Mouse (Mus musculus) forebrain, embryonic 12.5 days (tissue): ENCODE data around the gene Tbc1d21. TPM values are rescaled to one million over a fixed set of nuclear protein-coding genes. Genes with fewer than 3 reads are reported as not detected.

Source experiments
- ATAC-seq: fragments of 200-750 bp; cut with Nextera tagmentation; 2 replicates; pipeline ENCODE4 v1.8.0; 2017; ENCODE audit warnings: moderate TSS enrichment; ENCODE audit not compliant: low FRiP score
- H3K27ac ChIP-seq: fragments of 300-500 bp; sonication (generic); 2 replicates; pipeline ENCODE4 v1.5.1; 2016; ENCODE audit warnings: mild to moderate bottlenecking
- H3K27me3 ChIP-seq: fragments of 300-500 bp; sonication (generic); 2 replicates; pipeline ENCODE4 v1.6.1; 2016; ENCODE audit warnings: mild to moderate bottlenecking
- H3K36me3 ChIP-seq: fragments of 300-500 bp; sonication (generic); replicated peaks from 2 replicates; pipeline ENCODE4 v1.6.1; 2016; ENCODE audit warnings: mild to moderate bottlenecking
- H3K4me1 ChIP-seq: fragments of 300-500 bp; sonication (generic); 2 replicates; pipeline ENCODE4 v1.6.1; 2016
- H3K4me2 ChIP-seq: fragments of 300-500 bp; sonication (generic); 2 replicates; pipeline ENCODE4 v1.6.1; 2016; ENCODE audit warnings: mild to moderate bottlenecking, moderate library complexity
- H3K4me3 ChIP-seq: fragments of 300-500 bp; sonication (generic); replicated peaks from 2 replicates; pipeline ENCODE4 v1.5.1; 2016; ENCODE audit warnings: mild to moderate bottlenecking
- H3K9ac ChIP-seq: fragments of 300-500 bp; sonication (generic); 2 replicates; pipeline ENCODE4 v1.6.1; 2016; ENCODE audit warnings: mild to moderate bottlenecking
- H3K9me3 ChIP-seq: fragments of 300-500 bp; sonication (generic); 2 replicates; pipeline ENCODE4 v1.6.1; 2016
- WGBS: fragments of 180-500 bp; shearing (Covaris S2); methylation state at CpG from one replicate; pipeline ENCODE4 v1.1.7; 2016; 5-methylcytosine and 5-hydroxymethylcytosine counted together
- polyA plus RNA-seq: library from polyadenylated mRNA; unstranded; fragments of >200 nt; fragmentation: Nextera tagmentation; extraction: Ambion mirVana; gene quantifications from 2 replicates; pipeline ENCODE4 v1.2.1, GENCODE M21; 2016

Tbc1d21 gene
- polyA plus RNA-seq, result not detected in 2 replicates

DNA sequence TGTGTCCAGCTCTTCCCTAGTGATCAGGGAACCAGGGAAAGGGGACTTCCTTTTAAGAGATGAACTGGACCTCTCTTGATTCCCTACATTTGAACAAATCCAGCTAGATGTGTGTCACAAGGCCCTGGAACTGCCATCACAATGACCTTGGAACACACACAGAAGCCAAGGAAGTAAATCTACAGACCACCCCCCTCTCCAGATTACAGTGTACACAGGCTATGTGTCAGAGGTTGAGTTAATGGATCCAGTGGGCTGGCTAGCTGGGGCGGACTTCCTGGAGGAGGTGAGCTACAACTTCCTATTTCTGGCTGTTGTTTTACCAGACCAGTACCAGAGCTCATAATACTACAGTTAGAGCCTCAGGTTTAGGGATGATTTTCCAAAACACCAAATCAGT lies at the start of gene Tbc1d21:
Gene Tbc1d21 (minus strand): TSS at position 101 of the 400 bp plus-strand sequence.
- no peak for ATAC-seq
- Histone ChIP-seq H3K4me1 (0 out of 2 replicates have a peak, but pooled peaks cover 5% of the 10 kb centered on the region), H3K4me2 (no peak within 1 kb of the TSS), H3K4me3 (no peak within 1 kb of the TSS), H3K27me3 (no peaks in the 10 kb centered on the region), H3K9ac (no peak within 1 kb of the TSS), H3K36me3 (no peaks in the 10 kb centered on the region), H3K27ac (no peak within 1 kb of the TSS), H3K9me3 (no peaks in the 10 kb centered on the region)
- 83% methylated on average over 1 of the region's 1 CpGs for WGBS

DNA sequence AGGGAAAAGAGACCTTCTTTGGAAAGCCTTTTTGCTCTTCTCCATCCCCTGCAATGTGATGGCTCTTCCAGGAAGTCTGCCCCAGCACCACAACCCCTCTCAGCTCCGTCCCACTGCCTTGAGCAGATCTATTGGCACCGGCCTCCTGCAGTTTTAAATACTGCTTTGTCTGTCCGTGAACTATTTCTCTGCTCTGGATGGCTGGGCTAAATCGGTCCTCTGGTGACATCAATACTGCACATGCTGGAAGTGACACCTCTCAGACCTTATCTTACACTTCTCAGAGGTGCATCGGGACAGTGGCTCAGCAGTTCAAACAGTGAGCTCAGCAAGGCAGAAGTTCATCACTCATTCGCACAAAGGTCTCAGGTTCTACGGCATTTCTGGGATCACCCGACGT lies 41.3 kb upstream of the Tbc1d21 start:
- no peak overlapping the region for H3K9ac ChIP-seq
- WGBS, result 82% methylated on average over 9 of the region's 9 CpGs
- H3K4me1 ChIP-seq, result 0 out of 2 replicates have a peak, but pooled peaks cover 3% of the 10 kb centered on the region
- H3K27me3 ChIP-seq, result no peaks in the 10 kb centered on the region
- no peak overlapping the region for H3K4me2 ChIP-seq
- no peak overlapping the region for H3K27ac ChIP-seq
- H3K4me3 ChIP-seq, result no peak overlapping the region
- H3K36me3 ChIP-seq, result no peaks in the 10 kb centered on the region
- no peak for ATAC-seq
- H3K9me3 ChIP-seq, result no peaks in the 10 kb centered on the region

DNA sequence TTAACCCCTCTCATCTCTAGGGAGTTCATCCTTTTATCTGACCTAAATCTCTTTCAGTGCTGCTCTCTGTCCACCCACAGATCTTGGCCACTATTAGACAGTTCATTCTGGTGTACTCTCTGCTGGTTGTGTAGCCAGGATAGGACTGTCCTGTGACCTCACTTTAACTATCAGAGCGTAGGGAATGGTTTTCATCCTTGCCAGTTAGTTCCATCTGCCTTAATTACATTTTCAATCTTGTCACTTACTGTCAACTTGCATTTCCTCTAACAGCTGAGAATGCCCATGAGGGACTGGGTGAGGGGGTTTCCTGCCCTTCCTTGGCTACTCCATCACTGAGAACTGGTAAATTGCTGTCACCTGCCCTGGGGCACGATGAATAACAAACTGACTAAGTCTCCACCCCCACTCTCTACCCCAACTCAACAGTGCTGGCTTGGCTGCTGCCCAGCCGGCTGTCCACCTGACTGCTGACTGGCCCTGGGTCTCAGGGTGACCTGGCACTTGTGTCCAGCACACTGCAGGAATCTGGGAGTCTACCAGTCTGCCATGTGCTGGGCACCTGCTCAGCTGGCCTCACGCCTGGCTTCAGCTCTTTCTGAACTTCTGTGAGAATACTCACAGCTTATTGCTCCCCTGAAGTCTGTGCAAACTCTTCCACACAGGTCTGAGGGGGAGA lies 39.9 kb upstream of the Tbc1d21 start:
- Histone ChIP-seq H3K27me3 (no peaks in the 10 kb centered on the region), H3K4me2 (no peak overlapping the region), H3K9me3 (no peaks in the 10 kb centered on the region), H3K4me3 (no peak overlapping the region), H3K4me1 (no peaks in the 10 kb centered on the region), H3K36me3 (no peaks in the 10 kb centered on the region), H3K27ac (no peak overlapping the region), H3K9ac (no peak overlapping the region)
- WGBS, result 71% methylated on average over 4 of the region's 4 CpGs
- no peak for ATAC-seq

DNA sequence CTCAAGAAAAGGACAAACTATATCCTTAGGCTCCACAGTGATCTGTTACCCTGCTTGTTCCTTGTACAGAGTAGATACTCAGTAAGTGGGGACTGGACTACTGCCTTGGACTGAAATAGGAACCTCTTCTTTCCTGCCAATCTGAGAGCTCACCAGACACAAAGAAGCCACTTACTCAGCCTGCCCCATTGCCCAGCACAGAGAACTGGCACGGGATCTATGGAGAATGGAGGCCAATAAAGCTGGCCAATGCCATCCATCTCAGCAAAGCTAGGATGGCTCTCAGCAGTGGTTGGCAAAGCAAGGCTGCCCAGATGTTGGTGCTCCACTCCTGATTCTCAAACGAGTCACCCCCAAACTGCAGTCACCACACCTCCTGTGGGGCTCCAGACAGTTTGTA lies 39.0 kb upstream of the Tbc1d21 start:
- H3K4me1 ChIP-seq, result no peaks in the 10 kb centered on the region
- H3K9ac ChIP-seq, result no peak overlapping the region
- no peaks in the 10 kb centered on the region for H3K27me3 ChIP-seq
- 75% methylated on average over 2 of the region's 2 CpGs for WGBS
- no peak for ATAC-seq
- H3K36me3 ChIP-seq, result no peaks in the 10 kb centered on the region
- H3K4me3 ChIP-seq, result no peak overlapping the region
- no peak overlapping the region for H3K4me2 ChIP-seq
- no peaks in the 10 kb centered on the region for H3K9me3 ChIP-seq
- H3K27ac ChIP-seq, result no peak overlapping the region

DNA sequence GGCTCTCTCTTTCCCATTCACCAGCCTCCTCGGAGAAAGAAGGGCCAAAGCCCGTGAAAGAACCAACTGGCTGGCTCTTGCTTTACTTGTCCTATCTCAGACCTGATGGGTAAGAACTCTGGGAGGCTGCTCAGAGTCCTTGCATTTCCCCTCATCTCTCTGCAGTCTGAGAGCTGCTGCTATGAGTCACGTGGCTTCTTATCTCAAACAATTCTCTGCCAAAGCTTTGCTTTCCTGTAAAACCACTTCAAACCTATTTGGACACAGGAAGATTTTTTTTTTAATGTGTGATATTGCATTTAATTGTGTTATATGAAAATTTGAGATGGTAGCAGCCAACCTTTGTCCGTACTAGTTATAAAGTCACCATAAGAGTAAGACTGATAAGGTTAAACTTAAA lies 34.2 kb upstream of the Tbc1d21 start:
- WGBS, result 83% methylated on average over 4 of the region's 4 CpGs
- Histone ChIP-seq H3K36me3 (no peaks in the 10 kb centered on the region), H3K4me3 (no peak overlapping the region), H3K9ac (no peak overlapping the region), H3K9me3 (no peaks in the 10 kb centered on the region), H3K4me2 (no peak overlapping the region), H3K27ac (no peak overlapping the region), H3K4me1 (no peaks in the 10 kb centered on the region), H3K27me3 (no peaks in the 10 kb centered on the region)
- ATAC-seq, result no peak

DNA sequence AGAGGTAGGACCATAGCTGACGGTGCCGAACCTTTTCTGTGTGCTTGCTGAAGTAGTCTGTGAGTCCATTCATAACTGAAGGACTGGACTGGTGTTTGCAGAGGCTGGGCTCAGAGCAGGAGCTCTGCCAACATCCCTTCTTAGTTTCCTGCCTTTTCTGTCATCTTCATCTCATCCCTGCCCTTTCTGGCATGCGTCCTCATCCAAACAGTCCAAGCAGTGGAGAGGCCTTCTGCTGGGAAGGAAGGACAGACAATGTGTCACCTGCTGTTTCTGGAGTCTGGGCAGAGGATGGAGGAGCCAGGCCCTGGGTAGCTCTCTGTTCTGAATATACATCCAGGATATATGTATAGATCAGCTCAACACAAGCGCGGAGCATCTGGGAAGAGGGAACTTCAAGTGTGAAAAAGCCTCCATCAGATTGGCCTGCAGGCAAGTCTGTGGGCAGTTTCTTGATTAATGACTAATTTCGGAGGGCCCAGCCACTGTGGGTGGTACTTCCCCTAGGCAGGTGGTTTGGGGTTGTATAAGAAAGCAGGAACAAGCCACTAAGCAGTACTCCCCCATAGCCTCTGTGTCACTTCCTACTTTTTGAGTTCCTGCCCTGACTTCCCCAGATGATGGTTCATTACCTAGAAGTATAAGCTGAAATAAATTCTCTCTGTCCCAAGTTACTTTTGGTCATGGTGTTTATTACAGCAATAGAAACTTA lies 31.3 kb upstream of the Tbc1d21 start:
- no peak overlapping the region for H3K27ac ChIP-seq
- no peak for ATAC-seq
- no peaks in the 10 kb centered on the region for H3K36me3 ChIP-seq
- WGBS, result 93% methylated on average over 6 of the region's 6 CpGs
- H3K4me1 ChIP-seq, result no peaks in the 10 kb centered on the region
- H3K9ac ChIP-seq, result no peak overlapping the region
- no peak overlapping the region for H3K4me3 ChIP-seq
- no peaks in the 10 kb centered on the region for H3K27me3 ChIP-seq
- H3K9me3 ChIP-seq, result no peaks in the 10 kb centered on the region
- H3K4me2 ChIP-seq, result no peak overlapping the region

DNA sequence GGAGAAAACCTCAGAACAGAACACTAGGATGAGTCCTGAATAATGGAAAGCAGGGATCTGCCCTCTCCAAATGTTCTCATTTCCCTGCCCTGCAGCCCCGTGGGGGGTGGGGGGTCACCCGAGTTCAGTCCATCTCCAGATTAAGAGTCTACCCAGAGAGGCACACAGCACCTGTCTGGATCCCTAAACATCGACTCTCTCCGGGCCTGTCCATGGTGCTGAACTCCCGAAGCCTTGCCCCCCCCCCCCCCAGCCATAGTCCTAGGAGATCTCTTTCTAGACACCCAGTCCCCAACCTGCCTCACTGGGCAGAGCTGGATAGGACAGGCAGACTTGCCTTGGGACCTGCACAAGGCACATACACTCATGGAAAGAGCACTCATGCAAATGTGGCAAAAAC lies 29.4 kb upstream of the Tbc1d21 start:
- ATAC-seq, result no peak
- Histone ChIP-seq H3K27me3 (no peaks in the 10 kb centered on the region), H3K4me2 (no peak overlapping the region), H3K4me3 (no peak overlapping the region), H3K9ac (no peak overlapping the region), H3K27ac (no peak overlapping the region), H3K9me3 (no peaks in the 10 kb centered on the region), H3K4me1 (no peaks in the 10 kb centered on the region), H3K36me3 (no peaks in the 10 kb centered on the region)
- 35% methylated on average over 5 of the region's 5 CpGs for WGBS

DNA sequence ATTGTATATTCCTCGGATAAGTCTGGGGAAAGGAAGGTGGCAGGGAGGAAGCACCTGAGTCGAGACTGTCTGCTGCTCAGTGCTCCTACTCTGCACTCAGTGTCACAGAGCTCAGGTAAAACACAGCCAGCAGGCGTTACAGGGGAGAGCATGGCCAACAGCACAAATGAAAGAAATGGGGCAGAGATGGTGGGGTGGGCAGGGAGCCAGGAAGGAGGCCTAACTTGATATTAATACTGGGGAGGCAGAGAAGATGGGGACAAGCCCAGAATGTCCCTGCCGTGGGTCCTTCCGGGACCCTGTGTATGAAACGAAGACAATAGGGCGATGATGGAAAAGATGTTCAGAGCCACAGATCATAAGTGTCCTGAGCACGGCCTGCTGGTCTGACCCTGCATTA lies 24.4 kb upstream of the Tbc1d21 start:
- ATAC-seq, result no peak
- WGBS, result 84% methylated on average over 8 of the region's 8 CpGs
- Histone ChIP-seq H3K9me3 (no peaks in the 10 kb centered on the region), H3K4me1 (peaks cover 4% of the 10 kb centered on the region; the same call in 1 of the 2 replicates), H3K9ac (no peak overlapping the region), H3K4me2 (no peak overlapping the region), H3K36me3 (no peaks in the 10 kb centered on the region), H3K27ac (no peak overlapping the region), H3K27me3 (no peaks in the 10 kb centered on the region), H3K4me3 (no peak overlapping the region)

DNA sequence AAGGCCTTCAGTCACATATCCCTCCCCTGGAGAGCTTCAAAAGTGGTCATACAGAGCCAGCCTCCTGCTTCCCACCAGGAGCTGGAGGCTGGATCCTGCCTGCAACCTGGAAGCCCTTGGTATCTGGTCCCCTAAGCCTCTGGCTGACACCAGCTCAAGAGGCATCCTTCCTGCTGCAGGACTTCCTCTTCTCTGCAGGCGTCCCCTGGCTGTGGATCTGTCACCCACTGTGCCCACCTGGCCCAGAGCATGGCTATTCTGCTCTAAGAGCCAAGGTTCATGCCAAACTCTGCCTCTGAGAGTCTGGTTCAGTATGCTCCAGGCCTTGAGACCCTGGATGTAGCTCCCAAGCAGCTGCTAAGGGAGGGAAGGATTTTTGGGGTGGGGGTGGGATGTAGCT lies 23.6 kb upstream of the Tbc1d21 start:
- Histone ChIP-seq H3K4me2 (no peak overlapping the region), H3K36me3 (no peaks in the 10 kb centered on the region), H3K27me3 (no peaks in the 10 kb centered on the region), H3K9ac (no peak overlapping the region), H3K27ac (no peak overlapping the region), H3K4me1 (peaks cover 4% of the 10 kb centered on the region; the same call in 1 of the 2 replicates), H3K4me3 (no peak overlapping the region), H3K9me3 (no peaks in the 10 kb centered on the region)
- WGBS, result 29% methylated on average over 1 of the region's 1 CpGs
- ATAC-seq, result no peak

DNA sequence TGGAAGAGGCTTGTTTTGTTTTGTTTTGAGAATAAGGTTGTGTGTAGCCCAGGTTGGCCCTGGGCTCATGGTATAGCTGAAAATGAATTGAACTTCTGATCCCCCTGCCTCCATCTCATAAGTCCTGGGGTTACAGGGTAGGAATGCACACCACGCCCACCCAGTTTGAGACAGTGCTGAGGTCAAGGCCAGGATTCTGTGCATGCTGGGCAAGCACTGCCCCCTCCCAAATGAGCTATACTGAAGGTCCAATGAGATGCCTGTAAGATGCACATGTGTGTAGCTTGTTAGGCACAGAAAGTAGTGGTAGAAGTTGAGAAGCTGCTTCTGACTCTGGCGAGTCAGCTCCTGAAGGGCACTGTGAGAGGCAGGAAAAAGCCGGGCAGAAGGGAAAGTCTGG lies 18.1 kb upstream of the Tbc1d21 start:
- Histone ChIP-seq H3K27me3 (no peaks in the 10 kb centered on the region), H3K27ac (no peak overlapping the region), H3K9me3 (no peaks in the 10 kb centered on the region), H3K4me1 (peaks cover 4% of the 10 kb centered on the region; the same call in 1 of the 2 replicates), H3K4me3 (no peak overlapping the region), H3K4me2 (no peak overlapping the region), H3K9ac (no peak overlapping the region), H3K36me3 (no peaks in the 10 kb centered on the region)
- no peak for ATAC-seq
- 73% methylated on average over 3 of the region's 3 CpGs for WGBS

DNA sequence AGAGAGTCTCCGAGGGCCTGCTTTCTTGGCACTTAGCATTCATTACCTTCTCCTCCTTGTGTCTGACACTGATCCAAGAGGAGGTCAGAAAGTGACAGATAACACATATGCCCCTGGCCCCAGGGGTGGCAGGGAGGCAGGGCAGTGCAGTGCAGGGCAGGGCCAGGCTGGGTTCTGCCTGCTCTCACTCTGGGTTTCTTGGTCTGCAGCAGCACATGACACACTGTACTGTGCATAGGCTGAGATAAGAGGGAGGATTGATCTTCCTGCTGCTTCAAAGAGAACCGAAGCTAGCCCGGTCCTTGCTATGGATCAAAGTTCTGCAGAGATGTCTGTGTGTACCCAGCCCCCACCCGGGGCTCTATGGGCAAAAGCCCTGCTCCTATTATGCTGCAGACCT lies 8.6 kb upstream of the Tbc1d21 start:
- peaks cover 4% of the 10 kb centered on the region; the same call in 1 of the 2 replicates for H3K4me1 ChIP-seq
- no peak overlapping the region for H3K9ac ChIP-seq
- no peak overlapping the region for H3K4me2 ChIP-seq
- H3K27me3 ChIP-seq, result no peaks in the 10 kb centered on the region; the same call in 1 of the 2 replicates
- no peak for ATAC-seq
- H3K36me3 ChIP-seq, result no peaks in the 10 kb centered on the region
- H3K27ac ChIP-seq, result no peak overlapping the region
- no peaks in the 10 kb centered on the region for H3K9me3 ChIP-seq
- 75% methylated on average over 4 of the region's 4 CpGs for whole genome bisulfite sequencing
- no peak overlapping the region for H3K4me3 ChIP-seq

DNA sequence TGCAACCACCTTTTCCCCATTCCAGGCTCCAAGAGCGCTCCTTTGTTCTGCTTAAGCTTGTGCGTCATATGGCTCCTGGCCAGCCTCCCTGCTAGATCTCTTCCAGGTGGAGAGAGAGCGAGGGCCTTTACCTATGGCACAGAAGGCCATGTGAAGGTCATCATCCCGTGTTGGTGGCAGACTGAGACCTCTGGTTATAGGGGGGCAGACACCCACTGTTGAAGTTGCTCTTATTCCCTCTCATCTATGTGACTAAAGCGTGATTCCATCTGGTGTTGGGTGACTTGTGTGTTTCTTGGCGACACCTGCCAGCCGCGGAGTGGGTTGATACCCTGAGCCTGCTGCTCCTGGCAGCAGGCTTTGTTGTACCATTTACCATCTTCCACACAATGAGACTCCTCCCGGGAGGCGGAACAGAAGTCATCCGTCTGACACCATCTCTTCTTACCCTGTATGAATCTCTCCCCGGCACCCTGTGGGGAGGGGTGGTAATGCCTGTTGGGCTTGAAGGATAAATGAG lies 3.7 kb upstream of the Tbc1d21 start:
- no peaks in the 10 kb centered on the region for H3K9me3 ChIP-seq
- H3K9ac ChIP-seq, result no peak overlapping the region
- WGBS, result 68% methylated on average over 12 of the region's 12 CpGs
- no peak overlapping the region for H3K4me2 ChIP-seq
- 0 out of 2 replicates have a peak, but pooled peaks cover 5% of the 10 kb centered on the region for H3K4me1 ChIP-seq
- no peaks in the 10 kb centered on the region for H3K36me3 ChIP-seq
- no peak overlapping the region for H3K4me3 ChIP-seq
- no peak for ATAC-seq
- H3K27ac ChIP-seq, result no peak overlapping the region
- no peaks in the 10 kb centered on the region; the same call in 1 of the 2 replicates for H3K27me3 ChIP-seq
